Mouse (Mus musculus): ENCODE measurements around the gene Gm37240. TPM values are rescaled to one million over a fixed set of nuclear protein-coding genes. Genes with fewer than 3 reads are reported as not detected.

Gene Gm37240
- polyA plus RNA-seq, 1 experiment from 2014 or later, result 0.21 TPM

- ATAC-seq (ENCODE audit: low read depth), result no peak
- Histone ChIP-seq H3K4me1 (replicated peaks) (no peaks in the 10 kb centered on the region), H3K4me2 (no peak overlapping the region), H3K27ac (no peak overlapping the region), H3K9me3 (replicated peaks) (no peaks in the 10 kb centered on the region), H3K9ac (no peak overlapping the region), H3K27me3 (no peaks in the 10 kb centered on the region), H3K4me3 (replicated peaks) (no peak overlapping the region), H3K36me3 (no peaks in the 10 kb centered on the region)
- no peak for DNase-seq
- 57% methylated on average over 9 of the region's 9 CpGs for WGBS (ENCODE audit: insufficient replicate concordance)
Observed at GRCm38 (mm10) chr3:84645156-84646006, 1241.9 kb downstream of the Gm37240 start.

- H3K9ac ChIP-seq, result no peak overlapping the region
- ATAC-seq (ENCODE audit: low read depth) (no peak), DNase-seq (no peak)
- H3K4me2 ChIP-seq, result no peak overlapping the region
- no peaks in the 10 kb centered on the region for H3K36me3 ChIP-seq
- 57% methylated on average over 4 of the region's 4 CpGs for WGBS (ENCODE audit: insufficient replicate concordance)
- H3K27ac ChIP-seq, result no peak overlapping the region
- no peaks in the 10 kb centered on the region for H3K27me3 ChIP-seq
- H3K4me1 ChIP-seq (replicated peaks), result peaks cover 5% of the 10 kb centered on the region; the same call in 1 of the 2 replicates
- no peak overlapping the region for H3K4me3 ChIP-seq (replicated peaks)
- H3K9me3 ChIP-seq (replicated peaks), result no peaks in the 10 kb centered on the region
Observed at GRCm38 (mm10) chr3:84642942-84643341, 1244.4 kb downstream of the Gm37240 start.

DNA sequence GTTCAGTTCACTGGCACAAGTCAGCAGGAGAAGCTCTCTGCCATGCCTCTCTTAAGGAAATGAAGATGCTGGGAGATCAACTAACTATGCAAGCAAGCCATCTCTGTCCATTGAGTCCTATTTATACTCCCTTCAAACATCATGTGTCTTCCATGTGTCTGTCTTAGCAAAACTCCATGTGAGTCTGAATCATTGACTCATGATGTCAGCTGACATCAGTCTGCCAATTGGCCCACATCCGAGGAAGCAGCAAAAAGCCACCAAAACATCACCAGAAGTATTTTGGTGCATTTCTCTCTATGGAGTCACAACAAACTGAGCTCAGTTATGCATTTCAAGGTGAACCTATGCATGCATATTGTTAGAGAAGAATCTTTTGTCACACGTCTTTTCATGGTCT lies 1245.9 kb downstream of the Gm37240 start:
- no peak overlapping the region for H3K4me3 ChIP-seq (replicated peaks)
- no peak overlapping the region for H3K4me2 ChIP-seq
- H3K4me1 ChIP-seq (replicated peaks), result peaks cover 5% of the 10 kb centered on the region; the same call in 1 of the 2 replicates
- no peaks in the 10 kb centered on the region for H3K36me3 ChIP-seq
- DNase-seq (no peak), ATAC-seq (ENCODE audit: low read depth) (no peak)
- no peak overlapping the region for H3K27ac ChIP-seq
- no peaks in the 10 kb centered on the region for H3K9me3 ChIP-seq (replicated peaks)
- H3K9ac ChIP-seq, result no peak overlapping the region
- no peaks in the 10 kb centered on the region for H3K27me3 ChIP-seq
- 62% methylated on average over 2 of the region's 2 CpGs for WGBS (ENCODE audit: insufficient replicate concordance)

- no peak overlapping the region for H3K4me3 ChIP-seq (replicated peaks)
- no peak overlapping the region for H3K9ac ChIP-seq
- H3K9me3 ChIP-seq (replicated peaks), result no peaks in the 10 kb centered on the region
- DNase-seq (no peak), ATAC-seq (ENCODE audit: low read depth) (no peak)
- no peak overlapping the region for H3K4me2 ChIP-seq
- H3K36me3 ChIP-seq, result no peaks in the 10 kb centered on the region
- H3K27ac ChIP-seq, result no peak overlapping the region
- H3K27me3 ChIP-seq, result no peaks in the 10 kb centered on the region
- WGBS (ENCODE audit: insufficient replicate concordance), result 56% methylated on average over 6 of the region's 6 CpGs
- H3K4me1 ChIP-seq (replicated peaks), result peaks cover 5% of the 10 kb centered on the region; the same call in 1 of the 2 replicates
Observed at GRCm38 (mm10) chr3:84640536-84640935, 1246.8 kb downstream of the Gm37240 start.

DNA sequence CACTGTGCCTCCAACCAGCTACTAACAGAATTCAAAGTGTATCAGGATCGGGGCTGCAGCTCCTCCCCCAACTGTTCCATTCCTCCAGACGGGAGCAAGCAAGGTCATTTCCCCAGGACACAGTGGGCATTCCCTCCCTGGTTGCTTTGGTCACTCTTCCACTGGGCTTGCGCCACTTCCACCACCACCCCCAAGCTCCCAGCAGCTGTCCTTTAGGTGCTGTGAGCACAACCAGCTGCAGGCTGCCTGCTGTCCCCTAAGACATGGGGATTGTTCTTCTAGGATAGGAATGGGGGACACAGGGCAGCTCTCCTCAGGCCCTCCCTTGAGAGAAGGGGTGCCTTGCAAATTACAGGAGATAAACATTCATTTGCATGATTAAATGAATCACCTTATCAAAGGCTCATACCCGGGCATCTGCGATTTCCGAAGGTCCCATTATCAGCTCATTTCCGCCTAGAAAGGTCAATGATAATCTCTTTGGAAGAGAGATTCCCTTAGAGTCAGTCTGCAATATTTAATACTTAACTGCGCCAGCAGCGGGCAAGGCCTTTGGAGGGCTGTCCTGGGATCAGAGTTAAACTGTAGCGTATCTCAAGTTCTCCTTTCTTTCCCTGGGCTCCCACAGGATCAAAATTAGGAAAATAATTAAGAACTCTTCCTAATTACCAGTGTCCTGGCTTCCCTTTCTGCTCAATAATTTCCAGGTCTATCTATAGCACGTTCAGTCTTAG lies 1247.4 kb downstream of the Gm37240 start:
- Histone ChIP-seq H3K4me1 (replicated peaks) (peaks cover 5% of the 10 kb centered on the region; the same call in 1 of the 2 replicates), H3K4me3 (replicated peaks) (no peak overlapping the region), H3K9ac (no peak overlapping the region), H3K36me3 (no peaks in the 10 kb centered on the region), H3K27ac (no peak overlapping the region), H3K4me2 (no peak overlapping the region), H3K9me3 (replicated peaks) (no peaks in the 10 kb centered on the region), H3K27me3 (no peaks in the 10 kb centered on the region)
- DNase-seq (no peak), ATAC-seq (ENCODE audit: low read depth) (no peak)
- 39% methylated on average over 11 of the region's 11 CpGs for WGBS (ENCODE audit: insufficient replicate concordance)

DNA sequence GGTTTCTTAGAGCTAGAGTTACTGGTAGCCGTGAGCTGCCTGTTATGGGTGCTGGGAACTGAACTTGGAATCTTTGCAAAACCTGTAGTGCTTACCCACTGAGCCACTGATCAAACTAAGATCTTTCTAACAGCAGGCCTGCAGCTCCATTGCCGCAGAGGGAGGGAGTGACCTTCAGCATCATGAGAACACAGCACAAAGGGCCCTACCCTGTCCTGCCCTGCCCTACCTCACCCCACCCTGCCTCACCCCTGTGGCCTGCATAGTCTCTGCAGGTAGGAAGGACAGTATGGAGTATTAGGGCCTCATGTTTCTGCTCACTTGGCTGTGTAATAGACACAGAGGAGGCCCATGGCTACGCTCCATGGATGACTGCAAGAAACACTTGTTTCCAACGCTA lies 1248.5 kb downstream of the Gm37240 start:
- H3K4me1 ChIP-seq (replicated peaks), result peaks cover 5% of the 10 kb centered on the region; the same call in 1 of the 2 replicates
- H3K9ac ChIP-seq, result no peak overlapping the region
- 73% methylated on average over 4 of the region's 4 CpGs for WGBS (ENCODE audit: insufficient replicate concordance)
- no peaks in the 10 kb centered on the region for H3K27me3 ChIP-seq
- H3K4me2 ChIP-seq, result no peak overlapping the region
- no peak overlapping the region for H3K27ac ChIP-seq
- H3K4me3 ChIP-seq (replicated peaks), result no peak overlapping the region
- DNase-seq, result no peak
- H3K9me3 ChIP-seq (replicated peaks), result no peaks in the 10 kb centered on the region
- ATAC-seq (ENCODE audit: low read depth), result no peak
- H3K36me3 ChIP-seq, result no peaks in the 10 kb centered on the region

DNA sequence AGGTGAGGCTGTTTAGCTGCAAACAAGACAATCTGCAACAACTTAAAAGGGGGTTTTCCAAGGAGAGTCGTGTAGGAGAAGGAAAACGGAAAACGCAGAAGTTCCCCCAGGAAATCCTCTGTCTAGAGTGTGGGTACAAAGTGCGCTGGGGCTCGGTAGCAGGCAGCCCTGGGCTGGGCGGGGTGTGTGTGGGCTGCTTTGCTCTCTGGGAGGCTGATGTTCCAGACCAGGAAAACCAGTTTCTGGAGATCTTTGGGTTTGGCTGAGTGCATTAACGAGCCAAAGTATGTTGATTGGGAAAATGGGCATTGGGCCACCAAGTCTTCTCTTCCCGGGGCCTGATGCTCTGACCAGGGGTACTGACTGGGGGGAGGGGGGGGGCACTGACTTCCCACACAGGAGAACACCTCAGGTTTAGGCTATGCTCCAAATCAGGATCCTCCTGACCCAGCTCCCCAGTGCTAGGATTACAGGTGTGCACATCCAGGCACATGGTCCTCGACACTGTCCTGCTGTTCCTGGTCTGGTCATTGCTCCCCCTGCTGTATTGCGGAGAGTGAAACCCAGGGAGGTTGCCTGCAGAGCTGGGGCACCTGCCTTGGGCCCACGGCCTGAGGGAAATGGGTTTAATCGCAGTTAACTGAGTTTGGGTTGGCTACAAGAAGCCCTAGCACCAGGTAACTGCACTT lies 1249.3 kb downstream of the Gm37240 start:
- H3K4me1 ChIP-seq (replicated peaks), result peaks cover 5% of the 10 kb centered on the region; the same call in 1 of the 2 replicates
- H3K4me3 ChIP-seq (replicated peaks), result no peak overlapping the region
- H3K27ac ChIP-seq, result no peak overlapping the region
- DNase-seq (no peak), ATAC-seq (ENCODE audit: low read depth) (no peak)
- H3K9ac ChIP-seq, result no peak overlapping the region
- WGBS (ENCODE audit: insufficient replicate concordance), result 36% methylated on average over 12 of the region's 12 CpGs
- H3K9me3 ChIP-seq (replicated peaks), result no peaks in the 10 kb centered on the region
- no peak overlapping the region for H3K4me2 ChIP-seq
- no peaks in the 10 kb centered on the region for H3K27me3 ChIP-seq
- no peaks in the 10 kb centered on the region for H3K36me3 ChIP-seq

- H3K4me1 ChIP-seq (replicated peaks), result peaks cover 5% of the 10 kb centered on the region; the same call in 1 of the 2 replicates
- no peak overlapping the region for H3K4me3 ChIP-seq (replicated peaks)
- H3K27me3 ChIP-seq, result no peaks in the 10 kb centered on the region
- no peak overlapping the region for H3K27ac ChIP-seq
- ATAC-seq (ENCODE audit: low read depth) (no peak), DNase-seq (no peak)
- 71% methylated on average over 6 of the region's 6 CpGs for WGBS (ENCODE audit: insufficient replicate concordance)
- no peak overlapping the region for H3K4me2 ChIP-seq
- H3K9ac ChIP-seq, result no peak overlapping the region
- H3K36me3 ChIP-seq, result no peaks in the 10 kb centered on the region
- H3K9me3 ChIP-seq (replicated peaks), result no peaks in the 10 kb centered on the region
Observed at GRCm38 (mm10) chr3:84637095-84637494, 1250.2 kb downstream of the Gm37240 start.

DNA sequence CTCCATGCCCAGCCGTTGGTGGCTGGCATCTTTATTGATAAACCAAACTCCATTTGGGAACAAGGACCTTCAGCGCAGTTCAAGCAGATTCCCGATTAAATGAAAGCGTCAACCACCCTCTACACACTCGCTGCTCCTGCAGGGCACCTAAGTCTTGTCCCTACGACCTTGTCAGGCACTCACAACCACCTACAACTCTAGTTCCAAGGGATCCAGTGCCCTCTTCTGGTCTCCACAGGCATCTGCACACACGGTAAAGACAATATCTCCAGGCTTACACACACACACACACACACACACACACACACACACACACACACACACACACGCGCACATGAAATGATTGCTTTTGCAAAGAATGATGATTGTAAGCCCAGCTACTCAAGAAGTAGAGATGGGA lies 1255.7 kb downstream of the Gm37240 start:
- no peaks in the 10 kb centered on the region for H3K36me3 ChIP-seq
- H3K9ac ChIP-seq, result no peak overlapping the region
- no peaks in the 10 kb centered on the region for H3K4me1 ChIP-seq (replicated peaks)
- no peak overlapping the region for H3K4me3 ChIP-seq (replicated peaks)
- ATAC-seq (ENCODE audit: low read depth) (no peak), DNase-seq (no peak)
- no peak overlapping the region for H3K4me2 ChIP-seq
- H3K27ac ChIP-seq, result no peak overlapping the region
- H3K27me3 ChIP-seq, result no peaks in the 10 kb centered on the region
- H3K9me3 ChIP-seq (replicated peaks), result no peaks in the 10 kb centered on the region
- WGBS (ENCODE audit: insufficient replicate concordance), result 77% methylated on average over 9 of the region's 9 CpGs

DNA sequence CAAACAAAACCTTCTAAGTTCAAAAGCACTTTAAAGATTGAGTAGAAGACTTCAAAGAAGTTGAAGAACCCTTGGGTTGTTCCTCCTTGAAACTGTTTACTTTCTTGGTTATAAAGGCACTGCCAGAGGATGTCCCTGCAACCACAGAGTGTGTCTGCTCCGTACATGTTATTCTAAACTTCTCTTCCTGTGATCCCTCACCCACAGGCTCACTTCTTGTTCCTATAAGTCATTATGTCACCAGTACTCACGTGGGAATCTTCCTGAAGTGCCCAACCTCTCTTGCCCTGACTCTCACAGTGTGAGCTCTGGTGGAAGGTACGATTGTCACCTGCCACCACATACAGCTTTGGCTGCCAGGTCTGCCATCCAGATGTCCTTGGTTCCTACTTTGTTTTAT lies 1265.3 kb downstream of the Gm37240 start:
- ATAC-seq (ENCODE audit: low read depth) (no peak), DNase-seq (no peak)
- Histone ChIP-seq H3K4me2 (no peak overlapping the region), H3K27ac (no peak overlapping the region), H3K9me3 (replicated peaks) (no peaks in the 10 kb centered on the region), H3K36me3 (no peaks in the 10 kb centered on the region), H3K4me3 (replicated peaks) (no peak overlapping the region), H3K4me1 (replicated peaks) (no peaks in the 10 kb centered on the region), H3K27me3 (0 out of 2 replicates have a peak, but pooled peaks cover 3% of the 10 kb centered on the region), H3K9ac (no peak overlapping the region)
- 25% methylated on average over 3 of the region's 3 CpGs for WGBS (ENCODE audit: insufficient replicate concordance)

DNA sequence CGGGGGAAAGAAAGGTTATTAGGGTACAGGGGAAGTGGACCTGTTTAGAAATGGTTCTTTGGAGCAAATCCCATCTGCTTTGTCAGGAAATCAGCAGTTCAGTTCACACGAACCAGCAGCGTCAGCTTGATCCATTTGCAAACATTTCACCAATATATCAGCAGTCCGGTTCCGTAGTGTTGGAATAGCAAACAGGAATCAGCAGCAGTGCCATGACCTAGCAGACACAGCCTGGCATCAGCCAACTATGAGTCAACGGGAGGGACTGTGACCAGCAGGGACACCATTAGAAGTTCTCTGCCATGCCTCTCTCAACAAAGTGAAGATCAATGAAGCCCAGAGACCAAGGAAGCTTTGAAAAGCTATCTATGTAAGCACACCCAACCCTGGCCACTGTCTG lies 1267.6 kb downstream of the Gm37240 start:
- Histone ChIP-seq H3K4me1 (replicated peaks) (no peaks in the 10 kb centered on the region), H3K27me3 (0 out of 2 replicates have a peak, but pooled peaks cover 3% of the 10 kb centered on the region), H3K9ac (no peak overlapping the region), H3K4me2 (no peak overlapping the region), H3K9me3 (replicated peaks) (no peaks in the 10 kb centered on the region), H3K4me3 (replicated peaks) (no peak overlapping the region), H3K36me3 (no peaks in the 10 kb centered on the region), H3K27ac (no peak overlapping the region)
- DNase-seq, result no peak
- no peak for ATAC-seq (ENCODE audit: low read depth)
- WGBS (ENCODE audit: insufficient replicate concordance), result 77% methylated on average over 6 of the region's 6 CpGs

Measured in liver, embryonic 13.5 days (tissue).